Mouse (Mus musculus): Measurements from ENCODE around the gene Ptgr1. TPM values are rescaled to one million over a fixed set of nuclear protein-coding genes. Genes with fewer than 3 reads are reported as not detected.

Ptgr1 gene
- polyA plus RNA-seq, 1 experiment = 12.0 TPM

DNA sequence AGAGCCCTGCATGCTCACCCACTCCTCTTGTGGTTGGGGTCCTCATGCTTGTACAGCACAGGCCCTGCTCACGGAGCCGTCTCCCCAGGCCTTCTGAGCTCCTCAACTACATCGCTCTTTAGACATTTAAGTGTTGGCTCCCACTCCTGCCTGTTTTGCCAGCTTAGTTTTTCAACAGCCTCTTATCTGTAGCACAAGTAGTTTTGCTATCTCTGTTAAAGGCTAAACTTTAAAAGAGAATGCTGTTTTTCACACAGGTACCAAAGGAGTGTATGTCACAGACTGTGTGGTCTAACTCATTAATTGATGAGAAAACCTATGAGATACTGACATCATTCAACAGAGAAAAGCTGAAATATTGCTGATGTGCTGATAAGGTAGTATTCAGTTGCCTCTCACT is 24.5 kb upstream of the Ptgr1 start:
- Histone ChIP-seq H3K4me3 (ENCODE audit: control insufficient read depth, low read depth, low read length) (no peak overlapping the region), H3K4me1 (ENCODE audit: control insufficient read depth, insufficient read depth, low read length) (no peaks in the 10 kb centered on the region; the same call in 1 of the 2 replicates), H3K36me3 (ENCODE audit: control insufficient read depth, insufficient read depth, low read length) (no peaks in the 10 kb centered on the region), H3K27ac (ENCODE audit: control insufficient read depth, insufficient read depth, low read depth, low read length) (no peak overlapping the region), H3K27me3 (ENCODE audit: control insufficient read depth, insufficient read depth, low read length) (no peaks in the 10 kb centered on the region)
- TF ChIP-seq CTCF (IDR thresholded peaks at IDR 0.05; ENCODE audit: control insufficient read depth, insufficient read depth, insufficient replicate concordance, low read depth, low read length) (no peak), POLR2A (IDR thresholded peaks at IDR 0.05; ENCODE audit: control insufficient read depth, low read depth, low read length) (no peak)

DNA sequence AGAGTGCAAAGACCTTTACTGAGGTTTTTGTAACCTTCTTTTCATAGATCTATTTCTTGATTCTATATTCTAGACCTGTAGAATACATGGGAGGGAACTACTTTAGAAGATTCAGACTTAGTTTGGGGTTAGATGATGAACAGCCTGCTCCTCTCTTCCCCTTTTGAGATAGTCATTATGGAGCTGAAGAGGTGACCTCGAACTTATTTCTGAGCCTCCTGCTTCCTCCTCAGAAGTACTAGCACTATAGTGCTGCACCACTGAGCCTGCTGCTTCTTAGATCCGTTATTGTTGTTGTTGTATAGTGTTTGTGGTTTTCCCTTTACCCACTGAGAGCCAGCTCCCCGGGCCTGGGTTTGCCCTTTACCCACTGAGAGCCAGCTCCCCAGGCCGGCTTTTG is 22.8 kb upstream of the Ptgr1 start:
- Histone ChIP-seq H3K27ac (ENCODE audit: control insufficient read depth, insufficient read depth, low read depth, low read length) (no peak overlapping the region), H3K36me3 (ENCODE audit: control insufficient read depth, insufficient read depth, low read length) (no peaks in the 10 kb centered on the region), H3K27me3 (ENCODE audit: control insufficient read depth, insufficient read depth, low read length) (no peaks in the 10 kb centered on the region), H3K4me3 (ENCODE audit: control insufficient read depth, low read depth, low read length) (no peak overlapping the region), H3K4me1 (ENCODE audit: control insufficient read depth, insufficient read depth, low read length) (peaks cover 4% of the 10 kb centered on the region)
- TF ChIP-seq POLR2A (IDR thresholded peaks at IDR 0.05; ENCODE audit: control insufficient read depth, low read depth, low read length) (no peak), CTCF (IDR thresholded peaks at IDR 0.05; ENCODE audit: control insufficient read depth, insufficient read depth, insufficient replicate concordance, low read depth, low read length) (no peak)

DNA sequence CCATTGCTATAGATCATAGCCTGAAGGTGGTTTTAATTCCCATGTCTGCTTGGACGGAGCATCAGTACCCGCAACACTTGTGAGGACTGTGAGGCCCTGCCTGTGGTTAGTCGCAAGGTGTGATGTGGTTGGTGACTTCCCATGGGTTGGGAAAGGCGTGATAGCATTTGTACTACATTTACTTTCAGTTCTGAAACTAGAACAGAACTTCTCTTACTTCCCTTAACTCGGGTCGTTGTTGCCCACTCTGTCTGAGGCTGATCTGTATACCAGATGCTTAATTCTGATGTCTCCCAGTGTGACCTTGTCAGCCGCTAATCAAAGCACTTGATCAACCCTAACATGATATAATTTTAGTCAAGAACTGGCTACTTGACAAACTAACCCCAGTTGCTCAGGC is 22.3 kb upstream of the Ptgr1 start:
- Histone ChIP-seq H3K27me3 (ENCODE audit: control insufficient read depth, insufficient read depth, low read length) (no peaks in the 10 kb centered on the region), H3K4me3 (ENCODE audit: control insufficient read depth, low read depth, low read length) (no peak overlapping the region), H3K27ac (ENCODE audit: control insufficient read depth, insufficient read depth, low read depth, low read length) (no peak overlapping the region), H3K4me1 (ENCODE audit: control insufficient read depth, insufficient read depth, low read length) (peaks cover 8% of the 10 kb centered on the region), H3K36me3 (ENCODE audit: control insufficient read depth, insufficient read depth, low read length) (no peaks in the 10 kb centered on the region)
- no peak for TF ChIP-seq CTCF (IDR thresholded peaks at IDR 0.05; ENCODE audit: control insufficient read depth, insufficient read depth, insufficient replicate concordance, low read depth, low read length)
- TF ChIP-seq POLR2A (IDR thresholded peaks at IDR 0.05; ENCODE audit: control insufficient read depth, low read depth, low read length) = no peak

DNA sequence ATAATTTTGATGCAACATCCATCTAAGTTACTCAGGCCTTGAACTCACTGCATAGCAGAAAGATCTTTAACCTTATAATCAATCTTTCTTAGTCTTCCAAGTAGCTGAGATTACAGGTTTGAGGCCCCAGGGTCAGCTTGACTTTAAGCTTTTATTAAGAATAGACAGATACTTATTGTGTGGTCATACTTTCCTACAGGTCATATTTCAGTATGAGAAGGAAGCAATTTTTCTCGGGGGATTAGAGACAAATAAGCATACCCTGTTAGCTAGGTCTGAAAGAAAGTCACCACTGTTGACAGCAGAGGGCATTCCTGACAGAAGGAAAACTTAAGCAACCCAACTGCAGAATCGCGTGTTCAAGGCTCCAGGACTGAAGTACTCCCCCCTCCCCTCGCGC is 21.1 kb upstream of the Ptgr1 start:
- Histone ChIP-seq H3K27me3 (ENCODE audit: control insufficient read depth, insufficient read depth, low read length) (no peaks in the 10 kb centered on the region), H3K36me3 (ENCODE audit: control insufficient read depth, insufficient read depth, low read length) (no peaks in the 10 kb centered on the region), H3K4me1 (ENCODE audit: control insufficient read depth, insufficient read depth, low read length) (peaks cover 8% of the 10 kb centered on the region), H3K4me3 (ENCODE audit: control insufficient read depth, low read depth, low read length) (no peak overlapping the region), H3K27ac (ENCODE audit: control insufficient read depth, insufficient read depth, low read depth, low read length) (no peak overlapping the region; the same call in 1 of the 2 replicates)
- TF ChIP-seq CTCF (IDR thresholded peaks at IDR 0.05; ENCODE audit: control insufficient read depth, insufficient read depth, insufficient replicate concordance, low read depth, low read length) = no peak

DNA sequence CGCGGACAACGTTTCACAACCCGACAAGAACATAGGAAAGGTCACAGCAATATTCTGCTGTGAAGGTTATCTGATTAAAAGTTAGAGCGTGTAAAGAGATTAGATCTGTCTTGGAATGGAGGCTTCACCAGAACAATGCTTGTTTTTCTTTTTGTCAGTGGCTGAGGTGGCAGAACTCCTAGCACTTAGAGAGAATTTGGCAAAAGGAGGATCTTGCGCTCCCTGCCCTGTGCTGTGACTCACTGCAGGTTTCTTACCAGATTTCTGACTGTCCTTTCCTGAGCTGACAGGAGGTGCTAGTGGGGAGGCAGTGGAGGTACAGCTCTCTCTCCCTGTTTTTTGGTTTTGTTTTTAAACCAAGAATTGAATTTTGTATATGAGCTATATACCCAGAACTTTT is 20.1 kb upstream of the Ptgr1 start:
- Histone ChIP-seq H3K27me3 (ENCODE audit: control insufficient read depth, insufficient read depth, low read length) (no peaks in the 10 kb centered on the region), H3K4me3 (ENCODE audit: control insufficient read depth, low read depth, low read length) (no peak overlapping the region)

DNA sequence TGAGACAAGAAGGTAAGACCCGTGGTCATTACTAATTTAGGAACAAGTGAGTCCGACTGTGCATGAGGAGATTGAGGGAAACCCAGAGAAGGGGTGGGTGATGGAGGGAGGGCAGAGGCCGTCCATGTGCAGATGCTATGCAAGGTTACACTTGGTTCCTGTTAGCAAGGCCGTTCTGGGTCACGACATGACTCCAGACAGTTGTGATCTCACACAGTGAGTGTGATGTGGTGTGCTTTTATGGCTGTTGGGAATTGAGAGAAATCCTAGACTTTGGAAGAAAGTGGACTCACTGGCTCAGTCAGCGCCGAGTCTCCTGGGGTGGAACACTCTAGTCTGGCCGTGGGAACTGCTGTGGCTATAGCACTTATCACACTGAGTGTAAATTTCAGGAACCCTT is 19.3 kb upstream of the Ptgr1 start:
- TF ChIP-seq POLR2A (IDR thresholded peaks at IDR 0.05; ENCODE audit: control insufficient read depth, low read depth, low read length) (no peak), CTCF (IDR thresholded peaks at IDR 0.05; ENCODE audit: control insufficient read depth, insufficient read depth, insufficient replicate concordance, low read depth, low read length) (no peak)
- Histone ChIP-seq H3K27ac (ENCODE audit: control insufficient read depth, insufficient read depth, low read depth, low read length) (no peak overlapping the region), H3K4me1 (ENCODE audit: control insufficient read depth, insufficient read depth, low read length) (peaks cover 8% of the 10 kb centered on the region), H3K4me3 (ENCODE audit: control insufficient read depth, low read depth, low read length) (no peak overlapping the region), H3K36me3 (ENCODE audit: control insufficient read depth, insufficient read depth, low read length) (no peaks in the 10 kb centered on the region), H3K27me3 (ENCODE audit: control insufficient read depth, insufficient read depth, low read length) (no peaks in the 10 kb centered on the region)

More for the DNA sequence above, 20.1 kb upstream of the Ptgr1 start:
- no peak overlapping the region for H3K27ac ChIP-seq (ENCODE audit: control insufficient read depth, insufficient read depth, low read depth, low read length)
- TF ChIP-seq CTCF (IDR thresholded peaks at IDR 0.05; ENCODE audit: control insufficient read depth, insufficient read depth, insufficient replicate concordance, low read depth, low read length) = no peak
- TF ChIP-seq POLR2A (IDR thresholded peaks at IDR 0.05; ENCODE audit: control insufficient read depth, low read depth, low read length) = no peak
- peaks cover 8% of the 10 kb centered on the region for H3K4me1 ChIP-seq (ENCODE audit: control insufficient read depth, insufficient read depth, low read length)
- H3K36me3 ChIP-seq (ENCODE audit: control insufficient read depth, insufficient read depth, low read length) = no peaks in the 10 kb centered on the region

DNA sequence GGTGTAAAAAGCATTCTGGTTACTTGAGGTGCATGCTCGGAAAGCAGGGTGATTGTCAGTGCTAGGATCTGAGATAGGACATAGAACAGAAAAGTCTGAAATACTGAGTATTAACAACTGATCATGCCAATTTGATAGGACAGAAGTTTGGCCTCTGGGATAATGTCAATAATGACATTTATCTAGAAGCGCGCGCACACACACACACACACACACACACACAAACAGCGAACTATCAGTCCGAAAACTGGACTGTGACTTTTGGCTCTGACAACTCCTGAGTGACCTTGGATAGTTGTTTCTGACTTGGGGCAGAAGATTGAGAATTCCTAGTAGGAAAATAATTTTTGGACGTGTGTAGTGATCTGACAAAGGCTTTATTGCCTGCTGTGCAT is 16.9 kb upstream of the Ptgr1 start:
- H3K36me3 ChIP-seq (ENCODE audit: control insufficient read depth, insufficient read depth, low read length) = no peaks in the 10 kb centered on the region
- H3K4me1 ChIP-seq (ENCODE audit: control insufficient read depth, insufficient read depth, low read length) = peaks cover 8% of the 10 kb centered on the region
- no peaks in the 10 kb centered on the region for H3K27me3 ChIP-seq (ENCODE audit: control insufficient read depth, insufficient read depth, low read length)
- peak overlapping the region; percentile 96 for H3K4me3 ChIP-seq (ENCODE audit: control insufficient read depth, low read depth, low read length)
- TF ChIP-seq CTCF (IDR thresholded peaks at IDR 0.05; ENCODE audit: control insufficient read depth, insufficient read depth, insufficient replicate concordance, low read depth, low read length) = no peak
- TF ChIP-seq POLR2A (IDR thresholded peaks at IDR 0.05; ENCODE audit: control insufficient read depth, low read depth, low read length) = no peak
- no peak overlapping the region for H3K27ac ChIP-seq (ENCODE audit: control insufficient read depth, insufficient read depth, low read depth, low read length)
